Mouse (Mus musculus) olfactory bulb, adult 2 months (tissue): ENCODE data around the gene Diaph3. TPM values are rescaled to one million over a fixed set of nuclear protein-coding genes. Genes with fewer than 3 reads are reported as not detected.
"Not testable (repeated sequence)": the region's sequence is repeated elsewhere in the genome, so short reads cannot be mapped to it uniquely, and the experiment has no call there.

Source experiments
- H3K27ac ChIP-seq: fragments of 200-500 bp; 2 replicates; pipeline ENCODE4 v1.5.1; 2012; ENCODE audit warnings: low read depth, low read length; ENCODE audit not compliant: insufficient read depth
- H3K4me1 ChIP-seq: fragments of 200-500 bp; 2 replicates; pipeline ENCODE4 v1.6.1; 2012; ENCODE audit warnings: low read length; ENCODE audit not compliant: control insufficient read depth, insufficient read depth
- H3K4me3 ChIP-seq: fragments of 200-500 bp; 2 replicates; pipeline ENCODE4 v1.5.1; 2012; ENCODE audit warnings: mild to moderate bottlenecking, low read depth, low read length, moderate library complexity; ENCODE audit not compliant: insufficient read depth
- CTCF ChIP-seq: fragments of 200-500 bp; IDR thresholded peaks from 2 replicates; pipeline ENCODE4 v1.5.1; 2012; ENCODE audit warnings: low read depth, mild to moderate bottlenecking, low read length, moderate library complexity; ENCODE audit not compliant: insufficient read depth
- POLR2A ChIP-seq: fragments of 200-500 bp; IDR thresholded peaks from 2 replicates; pipeline ENCODE4 v1.6.1; 2012; ENCODE audit warnings: mild to moderate bottlenecking, low read depth, low read length, moderate library complexity; ENCODE audit not compliant: insufficient read depth
- whole genome bisulfite sequencing: fragments of 180-500 bp; shearing (Covaris S2); methylation state at CpG from one replicate; pipeline ENCODE4 v1.1.7; 2018; 5-methylcytosine and 5-hydroxymethylcytosine counted together
- polyA plus RNA-seq: library from polyadenylated mRNA; stranded (reverse); fragments of >200 nt; gene quantifications from 2 replicates; pipeline ENCODE4 v1.2.4, GENCODE M21; 2012; ENCODE audit warnings: low replicate concordance; ENCODE audit not compliant: missing spikeins, insufficient read depth, insufficient read length

Diaph3 gene
- polyA plus RNA-seq, 1 experiment: not detected

DNA sequence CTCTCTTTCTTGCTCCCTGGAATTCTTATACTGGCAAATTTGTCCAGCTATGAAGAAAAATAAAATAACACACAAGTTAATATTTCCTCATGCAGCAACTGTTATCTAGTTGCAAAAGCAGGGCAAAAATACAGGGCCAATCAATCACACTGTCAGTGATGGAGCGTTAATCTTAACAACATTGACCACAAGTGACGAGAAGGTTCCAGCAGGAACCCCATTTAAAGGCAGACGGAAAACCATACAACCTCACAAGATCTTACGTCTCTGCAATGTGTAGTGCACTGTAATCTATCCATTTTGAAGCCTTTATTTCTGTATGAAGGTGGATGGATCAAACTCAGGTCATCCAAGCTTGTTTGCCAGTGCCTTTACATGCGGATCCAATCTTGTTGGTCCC, 49.9 kb downstream of the Diaph3 start:
- TF ChIP-seq POLR2A (no peak), CTCF (no peak)
- Histone ChIP-seq H3K4me3 (no peak overlapping the region), H3K4me1 (no peaks in the 10 kb centered on the region), H3K27ac (no peak overlapping the region)
- WGBS: 94% methylated on average over 5 of the region's 5 CpGs

DNA sequence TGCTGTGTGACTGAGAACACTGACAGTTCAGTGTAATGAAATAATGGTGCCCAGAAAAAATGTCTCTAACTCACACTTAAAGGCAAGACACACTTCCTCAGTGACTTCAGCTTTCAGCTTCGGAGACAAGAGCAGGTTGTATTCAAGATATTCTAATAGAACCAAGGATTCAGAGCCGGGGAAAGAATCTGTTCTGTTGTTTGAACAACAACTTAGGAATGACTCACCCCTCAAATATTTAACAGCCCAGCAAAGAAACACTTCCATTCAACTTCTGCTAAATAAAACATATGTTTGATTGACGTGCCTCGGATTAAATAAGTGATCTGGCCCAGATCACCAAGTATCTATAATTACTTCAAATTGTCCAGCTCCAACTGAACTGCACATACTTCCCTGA, 52.1 kb downstream of the Diaph3 start:
- no peaks in the 10 kb centered on the region for H3K4me1 ChIP-seq
- no peak overlapping the region for H3K4me3 ChIP-seq
- 37% methylated on average over 4 of the region's 4 CpGs for whole genome bisulfite sequencing
- no peak for TF ChIP-seq POLR2A
- H3K27ac ChIP-seq: no peak overlapping the region

DNA sequence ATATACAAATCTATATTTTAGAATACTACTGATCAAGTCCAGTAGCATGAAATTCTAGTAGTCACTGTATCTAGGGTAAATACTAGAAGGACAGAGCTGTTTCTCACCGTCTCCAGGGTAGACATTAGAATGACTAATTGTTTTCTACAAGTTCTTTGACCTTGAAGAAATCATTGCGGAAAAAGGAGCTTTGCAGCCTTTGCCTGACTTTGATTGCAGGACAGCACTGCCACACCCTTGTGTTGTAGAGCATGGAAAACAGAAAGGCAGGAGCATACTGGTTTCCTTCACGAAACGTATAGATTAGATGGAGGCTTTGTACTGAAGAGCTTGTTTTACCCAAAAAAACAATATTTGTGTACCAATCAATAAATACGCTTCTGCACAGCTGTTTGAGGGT, 52.6 kb downstream of the Diaph3 start:
- no peaks in the 10 kb centered on the region for H3K4me1 ChIP-seq
- TF ChIP-seq CTCF (no peak), POLR2A (no peak)
- no peak overlapping the region for H3K27ac ChIP-seq
- no peak overlapping the region for H3K4me3 ChIP-seq
- WGBS: 83% methylated on average over 5 of the region's 5 CpGs

DNA sequence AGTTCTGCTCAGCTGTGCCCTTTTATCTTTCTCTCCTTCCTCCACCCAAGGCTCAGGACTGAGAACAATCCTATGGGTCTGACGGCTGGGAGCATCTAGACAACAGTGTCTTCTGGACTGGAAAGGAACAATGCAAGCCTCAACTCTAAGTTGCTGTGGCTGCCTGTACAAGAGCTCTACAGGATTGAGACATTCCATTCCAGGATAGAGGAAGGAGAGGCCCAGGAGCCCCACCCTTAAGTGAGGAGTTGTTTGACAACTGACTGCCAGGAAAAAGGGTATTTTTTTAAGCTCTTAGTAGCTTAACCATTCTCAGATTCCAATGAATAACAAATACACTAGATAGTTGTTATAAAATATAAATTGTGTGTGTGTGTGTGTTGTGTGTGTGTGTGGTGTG, 53.0 kb downstream of the Diaph3 start:
- no peaks in the 10 kb centered on the region for H3K4me1 ChIP-seq
- WGBS: 92% methylated on average over 1 of the region's 1 CpGs

DNA sequence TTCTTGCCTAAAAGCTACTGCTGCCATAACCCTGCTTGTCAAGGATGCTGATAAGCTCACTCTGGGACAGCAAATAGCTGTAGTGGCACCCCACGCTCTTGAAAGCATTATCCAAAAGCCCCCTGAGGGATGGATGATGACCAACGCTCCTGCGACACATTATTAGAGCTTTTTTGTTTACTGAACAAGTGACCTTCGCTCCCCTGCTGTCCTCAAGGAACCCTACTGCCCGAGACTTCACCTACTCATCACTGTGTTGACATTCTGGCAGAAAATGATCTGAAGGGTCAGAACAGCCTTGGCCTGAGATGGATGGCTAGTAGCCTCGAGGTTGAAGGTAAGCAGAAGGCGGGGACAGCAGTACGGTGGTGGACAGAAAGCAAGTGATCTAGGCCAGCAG, 56.1 kb downstream of the Diaph3 start:
- not testable (repeated sequence) for H3K4me1 ChIP-seq, H3K27ac ChIP-seq, H3K4me3 ChIP-seq
- 90% methylated on average over 8 of the region's 8 CpGs for WGBS

More for the DNA sequence above, 53.0 kb downstream of the Diaph3 start:
- no peak overlapping the region for H3K4me3 ChIP-seq
- no peak overlapping the region for H3K27ac ChIP-seq
- TF ChIP-seq POLR2A: no peak
- no peak for TF ChIP-seq CTCF

DNA sequence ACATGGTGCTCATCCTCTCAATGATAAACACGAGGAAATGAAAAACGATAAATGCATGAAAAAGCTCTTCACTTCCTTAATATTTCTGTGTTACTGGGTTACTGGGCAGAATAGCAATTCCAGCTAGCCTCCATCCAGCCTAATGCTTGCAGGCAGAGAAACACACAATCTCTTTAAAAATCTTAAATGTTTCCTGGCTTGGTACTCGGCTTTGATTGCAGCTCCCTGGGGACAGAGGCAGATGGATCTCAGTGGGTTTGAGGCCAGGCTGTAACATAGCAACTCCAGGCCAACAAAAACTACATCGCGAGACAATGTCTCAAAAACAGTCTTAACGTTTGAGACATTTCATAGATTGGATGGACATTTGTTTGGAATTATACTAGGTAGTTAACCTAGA, 57.1 kb downstream of the Diaph3 start:
- 76% methylated on average over 6 of the region's 6 CpGs for WGBS
- H3K4me3 ChIP-seq: no peak overlapping the region
- no peaks in the 10 kb centered on the region for H3K4me1 ChIP-seq
- no peak for TF ChIP-seq POLR2A
- TF ChIP-seq CTCF: no peak
- H3K27ac ChIP-seq: no peak overlapping the region

DNA sequence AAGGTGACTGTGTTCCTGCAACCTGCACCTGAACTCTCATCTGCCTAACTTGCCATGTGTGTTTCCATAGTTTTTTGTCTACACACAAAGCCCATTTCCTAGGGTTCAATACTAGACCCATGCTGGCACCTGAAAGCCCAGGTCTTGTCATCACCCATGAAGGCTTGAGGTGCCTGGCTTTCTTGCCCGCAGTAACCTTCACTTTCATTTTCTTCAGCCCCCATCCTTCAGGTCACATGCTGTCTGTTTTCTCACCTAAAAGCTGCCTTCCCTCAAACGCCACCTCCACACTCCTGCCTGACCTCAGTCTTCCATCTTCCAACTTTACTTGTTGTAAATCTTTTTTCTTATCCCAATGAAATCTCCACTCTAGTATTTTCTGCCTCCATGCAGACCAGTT, 61.3 kb downstream of the Diaph3 start:
- H3K27ac ChIP-seq: no peak overlapping the region
- H3K4me1 ChIP-seq: no peaks in the 10 kb centered on the region
- 96% methylated on average over 2 of the region's 2 CpGs for WGBS
- no peak for TF ChIP-seq POLR2A
- TF ChIP-seq CTCF: no peak
- no peak overlapping the region for H3K4me3 ChIP-seq

DNA sequence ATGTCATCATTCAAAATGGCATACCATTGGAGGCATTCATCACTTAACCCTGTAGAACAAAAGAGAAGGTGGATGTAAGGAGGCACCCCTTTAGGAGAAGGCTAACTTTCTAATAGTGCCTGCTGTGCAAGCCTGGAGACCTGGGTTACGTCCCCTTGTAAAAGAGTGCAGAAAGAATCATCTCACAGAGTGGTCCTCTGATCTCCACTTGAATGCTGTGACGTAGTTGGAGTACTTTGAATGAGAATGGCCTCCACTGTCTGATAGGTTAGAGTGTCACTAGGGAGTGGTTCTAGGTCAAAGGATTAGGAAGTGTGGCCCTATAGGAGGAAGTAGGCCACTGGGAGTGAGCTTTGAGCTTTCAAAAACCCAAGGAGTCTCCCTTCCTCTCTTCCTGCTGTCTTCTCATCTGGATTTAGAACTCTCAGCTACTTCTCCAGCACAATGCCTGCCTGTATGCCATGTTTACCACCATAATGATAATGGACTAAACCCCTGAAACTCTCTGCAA, 66.0 kb downstream of the Diaph3 start:
- WGBS: 96% methylated on average over 2 of the region's 2 CpGs
- TF ChIP-seq CTCF (no peak), POLR2A (no peak)
- H3K4me1 ChIP-seq: no peaks in the 10 kb centered on the region
- H3K27ac ChIP-seq: no peak overlapping the region
- no peak overlapping the region for H3K4me3 ChIP-seq

DNA sequence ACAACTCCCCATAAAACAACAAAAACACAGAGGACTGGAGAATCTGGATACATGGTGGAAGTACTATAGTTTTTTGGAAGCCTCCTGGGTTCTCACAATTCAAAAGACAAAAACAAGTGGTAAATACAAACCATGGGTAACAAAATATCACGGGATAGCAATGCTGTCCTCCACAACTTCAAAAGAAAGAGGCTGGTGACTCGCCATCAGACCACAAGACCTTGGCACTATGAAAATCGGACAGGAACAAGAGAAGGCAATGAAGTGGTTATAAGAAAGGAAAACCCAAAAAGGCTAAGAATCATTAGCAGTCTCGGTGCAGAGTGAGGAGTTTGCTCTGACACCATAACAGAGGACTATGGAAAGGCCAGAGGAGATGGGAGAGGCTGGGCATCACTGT, 76.8 kb downstream of the Diaph3 start:
- TF ChIP-seq CTCF: no peak
- no peak for TF ChIP-seq POLR2A
- H3K4me1 ChIP-seq: no peaks in the 10 kb centered on the region
- no peak overlapping the region for H3K27ac ChIP-seq
- 87% methylated on average over 4 of the region's 4 CpGs for WGBS
- no peak overlapping the region for H3K4me3 ChIP-seq

DNA sequence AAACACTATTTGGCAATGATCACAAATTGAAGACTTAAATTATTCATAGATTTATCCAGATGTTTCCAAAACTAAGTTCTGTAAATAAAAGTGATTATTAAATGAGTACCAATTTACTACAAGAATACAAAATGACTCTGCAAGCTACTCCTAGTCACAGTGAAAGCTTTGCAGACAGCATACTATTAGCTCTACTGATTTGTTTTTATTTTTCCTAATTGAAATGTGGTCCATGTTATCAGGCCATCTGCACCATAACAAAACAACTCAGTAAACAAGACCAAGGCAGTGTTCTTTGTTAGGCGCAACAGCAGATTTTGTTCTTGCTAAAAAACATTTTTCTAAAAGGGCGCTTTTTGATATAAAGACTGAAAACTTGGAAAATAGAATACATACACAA, 84.9 kb downstream of the Diaph3 start:
- Histone ChIP-seq H3K4me1 (peaks cover 2% of the 10 kb centered on the region; the same call in 1 of the 2 replicates), H3K27ac (no peak overlapping the region), H3K4me3 (no peak overlapping the region)
- TF ChIP-seq POLR2A: no peak
- TF ChIP-seq CTCF: no peak
- 47% methylated on average over 2 of the region's 2 CpGs for WGBS
